Mouse (Mus musculus): ENCODE results near the gene Slc27a2. TPM values are rescaled to one million over a fixed set of nuclear protein-coding genes. Genes with fewer than 3 reads are reported as not detected.

The Slc27a2 gene
- polyA plus RNA-seq, 1 experiment from 2014 or later: 3.7 TPM

DNA sequence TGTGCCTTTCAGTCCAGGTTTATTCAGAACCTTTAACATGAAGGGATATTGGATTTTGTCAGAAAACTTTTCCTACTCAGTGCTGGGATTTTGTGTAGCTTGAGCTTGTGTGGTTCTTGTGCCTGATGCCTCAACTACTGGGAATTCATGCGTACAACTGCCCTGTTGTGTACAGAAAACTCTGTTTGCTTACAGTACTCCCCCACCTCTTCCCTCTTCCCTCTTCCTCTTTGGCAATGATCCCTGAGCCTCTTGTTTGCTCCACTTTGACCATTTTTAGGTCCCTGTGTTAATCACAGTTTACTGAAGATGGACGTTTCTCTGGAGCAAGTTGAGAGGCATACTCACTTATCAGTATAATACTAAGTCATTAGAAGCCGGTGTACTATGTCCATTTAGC is 5.8 kb upstream of the Slc27a2 start:
- Histone ChIP-seq H3K4me2 (ENCODE audit: low read length) (no peak overlapping the region), H3K4me3 (ENCODE audit: low read depth, low read length) (no peak overlapping the region), H3K9me3 (replicated peaks; ENCODE audit: control insufficient read depth, low read length) (no peaks in the 10 kb centered on the region), H3K4me1 (ENCODE audit: control insufficient read depth, insufficient read depth, low read length) (no peaks in the 10 kb centered on the region), H3K9ac (ENCODE audit: low read length) (no peak overlapping the region), H3K36me3 (ENCODE audit: control insufficient read depth, insufficient read depth, low read length) (no peaks in the 10 kb centered on the region), H3K27ac (ENCODE audit: low read depth, low read length) (no peak overlapping the region), H3K27me3 (replicated peaks; ENCODE audit: control insufficient read depth, insufficient read depth, low read length) (no peaks in the 10 kb centered on the region; the same call in 1 of the 2 replicates)
- WGBS: 91% methylated on average over 3 of the region's 3 CpGs
- DNase-seq (ENCODE audit: low spot score): no peak
- ATAC-seq: no peak

GRCm38 (mm10) chr2:126549681-126550080 is 2.5 kb upstream of the Slc27a2 start:
- DNase-seq (ENCODE audit: low spot score) (no peak), ATAC-seq (no peak)
- Histone ChIP-seq H3K4me3 (ENCODE audit: low read depth, low read length) (no peak overlapping the region), H3K9me3 (replicated peaks; ENCODE audit: control insufficient read depth, low read length) (no peaks in the 10 kb centered on the region), H3K4me1 (ENCODE audit: control insufficient read depth, insufficient read depth, low read length) (0 out of 2 replicates have a peak, but pooled peaks cover 2% of the 10 kb centered on the region), H3K4me2 (ENCODE audit: low read length) (no peak overlapping the region), H3K27me3 (replicated peaks; ENCODE audit: control insufficient read depth, insufficient read depth, low read length) (peaks cover 21% of the 10 kb centered on the region), H3K9ac (ENCODE audit: low read length) (no peak overlapping the region), H3K36me3 (ENCODE audit: control insufficient read depth, insufficient read depth, low read length) (no peaks in the 10 kb centered on the region), H3K27ac (ENCODE audit: low read depth, low read length) (no peak overlapping the region)
- WGBS: 92% methylated on average over 7 of the region's 7 CpGs

DNA sequence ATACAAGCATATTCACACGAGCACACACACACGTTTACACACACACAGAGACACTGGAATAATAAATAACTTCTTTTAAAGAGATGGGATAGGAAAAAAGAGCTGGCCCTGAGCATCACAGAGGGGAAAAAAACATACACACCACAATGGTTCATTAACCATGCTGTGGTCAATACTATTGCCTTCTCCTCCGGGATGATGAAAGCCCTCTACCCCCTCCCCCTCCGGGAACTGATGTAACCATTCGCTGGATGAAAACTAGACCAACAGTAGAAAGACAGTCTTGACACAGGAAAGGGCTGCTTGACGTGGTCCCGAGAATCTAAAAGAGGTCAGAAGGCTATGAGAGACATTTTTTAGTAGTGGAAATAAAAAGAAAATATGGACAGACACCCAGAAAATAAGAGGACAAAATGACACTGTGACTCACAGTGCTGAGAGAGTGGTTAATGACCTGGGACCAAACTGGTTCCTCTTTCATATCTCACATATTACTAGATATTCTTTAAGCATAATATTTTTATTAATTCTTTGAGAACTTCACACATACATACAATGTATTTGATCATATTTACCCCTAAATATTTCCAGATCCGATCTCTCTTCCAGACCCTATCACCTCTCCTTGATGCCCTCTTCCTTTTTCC is 840 bp upstream of the Slc27a2 start:
- Histone ChIP-seq H3K27ac (ENCODE audit: low read depth, low read length) (no peak overlapping the region), H3K9ac (ENCODE audit: low read length) (no peak overlapping the region), H3K27me3 (replicated peaks; ENCODE audit: control insufficient read depth, insufficient read depth, low read length) (peaks cover 21% of the 10 kb centered on the region), H3K4me1 (ENCODE audit: control insufficient read depth, insufficient read depth, low read length) (0 out of 2 replicates have a peak, but pooled peaks cover 2% of the 10 kb centered on the region), H3K36me3 (ENCODE audit: control insufficient read depth, insufficient read depth, low read length) (no peaks in the 10 kb centered on the region), H3K9me3 (replicated peaks; ENCODE audit: control insufficient read depth, low read length) (no peaks in the 10 kb centered on the region), H3K4me2 (ENCODE audit: low read length) (no peak overlapping the region), H3K4me3 (ENCODE audit: low read depth, low read length) (no peak overlapping the region)
- 63% methylated on average over 8 of the region's 8 CpGs for WGBS
- DNase-seq (ENCODE audit: low spot score) (no peak), ATAC-seq (no peak)

GRCm38 (mm10) chr2:126551896-126552295 is 311 bp upstream of the Slc27a2 start:
- ATAC-seq (no peak), DNase-seq (ENCODE audit: low spot score) (no peak)
- no peaks in the 10 kb centered on the region for H3K36me3 ChIP-seq (ENCODE audit: control insufficient read depth, insufficient read depth, low read length)
- no peak overlapping the region for H3K9ac ChIP-seq (ENCODE audit: low read length)
- H3K27me3 ChIP-seq (replicated peaks; ENCODE audit: control insufficient read depth, insufficient read depth, low read length): peaks cover 21% of the 10 kb centered on the region
- H3K9me3 ChIP-seq (replicated peaks; ENCODE audit: control insufficient read depth, low read length): no peaks in the 10 kb centered on the region
- H3K27ac ChIP-seq (ENCODE audit: low read depth, low read length): no peak overlapping the region
- 0 out of 2 replicates have a peak, but pooled peaks cover 2% of the 10 kb centered on the region for H3K4me1 ChIP-seq (ENCODE audit: control insufficient read depth, insufficient read depth, low read length)
- H3K4me3 ChIP-seq (ENCODE audit: low read depth, low read length): no peak overlapping the region
- 10% methylated on average over 5 of the region's 5 CpGs for WGBS
- H3K4me2 ChIP-seq (ENCODE audit: low read length): peak overlapping the region; percentile 98

GRCm38 (mm10) chr2:126553291-126553639 is 1.1 kb downstream of the Slc27a2 start:
- H3K36me3 ChIP-seq (ENCODE audit: control insufficient read depth, insufficient read depth, low read length): no peaks in the 10 kb centered on the region
- DNase-seq (ENCODE audit: low spot score): peak; percentile 27
- H3K27me3 ChIP-seq (replicated peaks; ENCODE audit: control insufficient read depth, insufficient read depth, low read length): peaks cover 21% of the 10 kb centered on the region
- WGBS: under 1% methylated on average over 26 of the region's 26 CpGs
- ATAC-seq: peak; percentile 60
- peak overlapping the region; percentile 59 for H3K4me3 ChIP-seq (ENCODE audit: low read depth, low read length)
- H3K4me2 ChIP-seq (ENCODE audit: low read length): peak overlapping the region; percentile 98
- 0 out of 2 replicates have a peak, but pooled peaks cover 2% of the 10 kb centered on the region for H3K4me1 ChIP-seq (ENCODE audit: control insufficient read depth, insufficient read depth, low read length)
- peak overlapping the region; percentile 14; the same call in 1 of the 2 replicates for H3K27ac ChIP-seq (ENCODE audit: low read depth, low read length)
- peak overlapping the region; percentile 68 for H3K9ac ChIP-seq (ENCODE audit: low read length)
- H3K9me3 ChIP-seq (replicated peaks; ENCODE audit: control insufficient read depth, low read length): no peaks in the 10 kb centered on the region

DNA sequence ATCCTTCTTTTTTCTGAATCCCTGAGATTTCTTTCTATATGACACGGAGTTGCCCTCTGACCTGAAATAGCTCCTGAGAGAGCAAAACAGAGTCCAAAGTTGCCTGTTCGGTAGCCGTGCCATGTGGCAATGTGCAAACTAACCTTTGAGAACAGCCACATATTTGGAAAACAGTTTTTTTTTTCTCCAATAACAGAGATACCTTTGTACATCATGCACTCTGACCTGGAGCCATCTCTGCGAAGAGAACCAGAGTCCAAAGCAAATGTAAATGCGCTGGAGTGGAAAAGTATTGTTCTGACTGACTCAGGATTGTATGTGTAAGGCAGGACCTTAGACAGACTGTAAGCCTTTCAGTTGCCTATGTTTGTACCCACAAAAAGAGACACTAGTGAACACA is 3.3 kb downstream of the Slc27a2 start:
- DNase-seq (ENCODE audit: low spot score) (no peak), ATAC-seq (no peak)
- WGBS: 78% methylated on average over 5 of the region's 5 CpGs

GRCm38 (mm10) chr2:126560094-126560493 is 7.9 kb downstream of the Slc27a2 start:
- no peak overlapping the region for H3K27ac ChIP-seq (ENCODE audit: low read depth, low read length)
- DNase-seq (ENCODE audit: low spot score): no peak
- H3K4me2 ChIP-seq (ENCODE audit: low read length): no peak overlapping the region
- WGBS: 90% methylated on average over 1 of the region's 1 CpGs
- H3K9ac ChIP-seq (ENCODE audit: low read length): no peak overlapping the region
- no peak for ATAC-seq
- no peaks in the 10 kb centered on the region for H3K27me3 ChIP-seq (replicated peaks; ENCODE audit: control insufficient read depth, insufficient read depth, low read length)
- H3K4me1 ChIP-seq (ENCODE audit: control insufficient read depth, insufficient read depth, low read length): peaks cover 7% of the 10 kb centered on the region; the same call in 1 of the 2 replicates
- H3K36me3 ChIP-seq (ENCODE audit: control insufficient read depth, insufficient read depth, low read length): no peaks in the 10 kb centered on the region
- no peaks in the 10 kb centered on the region for H3K9me3 ChIP-seq (replicated peaks; ENCODE audit: control insufficient read depth, low read length)
- H3K4me3 ChIP-seq (ENCODE audit: low read depth, low read length): no peak overlapping the region

More for the DNA sequence above, 3.3 kb downstream of the Slc27a2 start:
- Histone ChIP-seq H3K4me3 (ENCODE audit: low read depth, low read length) (no peak overlapping the region), H3K9ac (ENCODE audit: low read length) (no peak overlapping the region), H3K4me1 (ENCODE audit: control insufficient read depth, insufficient read depth, low read length) (0 out of 2 replicates have a peak, but pooled peaks cover 2% of the 10 kb centered on the region), H3K36me3 (ENCODE audit: control insufficient read depth, insufficient read depth, low read length) (no peaks in the 10 kb centered on the region), H3K27me3 (replicated peaks; ENCODE audit: control insufficient read depth, insufficient read depth, low read length) (peaks cover 21% of the 10 kb centered on the region), H3K4me2 (ENCODE audit: low read length) (no peak overlapping the region), H3K9me3 (replicated peaks; ENCODE audit: control insufficient read depth, low read length) (no peaks in the 10 kb centered on the region), H3K27ac (ENCODE audit: low read depth, low read length) (no peak overlapping the region)

- Histone ChIP-seq H3K36me3 (ENCODE audit: control insufficient read depth, insufficient read depth, low read length) (no peaks in the 10 kb centered on the region), H3K4me3 (ENCODE audit: low read depth, low read length) (no peak overlapping the region), H3K4me1 (ENCODE audit: control insufficient read depth, insufficient read depth, low read length) (peaks cover 7% of the 10 kb centered on the region; the same call in 1 of the 2 replicates), H3K9ac (ENCODE audit: low read length) (no peak overlapping the region), H3K9me3 (replicated peaks; ENCODE audit: control insufficient read depth, low read length) (no peaks in the 10 kb centered on the region), H3K27ac (ENCODE audit: low read depth, low read length) (no peak overlapping the region), H3K27me3 (replicated peaks; ENCODE audit: control insufficient read depth, insufficient read depth, low read length) (no peaks in the 10 kb centered on the region), H3K4me2 (ENCODE audit: low read length) (no peak overlapping the region)
- WGBS: 56% methylated on average over 17 of the region's 17 CpGs
- ATAC-seq: peak; percentile 79; the same call in 1 of the 2 replicates
- DNase-seq (ENCODE audit: low spot score): peak; percentile 85
These were observed 11.4 kb downstream of the Slc27a2 start for GRCm38 (mm10) chr2:126563411-126564105.

DNA sequence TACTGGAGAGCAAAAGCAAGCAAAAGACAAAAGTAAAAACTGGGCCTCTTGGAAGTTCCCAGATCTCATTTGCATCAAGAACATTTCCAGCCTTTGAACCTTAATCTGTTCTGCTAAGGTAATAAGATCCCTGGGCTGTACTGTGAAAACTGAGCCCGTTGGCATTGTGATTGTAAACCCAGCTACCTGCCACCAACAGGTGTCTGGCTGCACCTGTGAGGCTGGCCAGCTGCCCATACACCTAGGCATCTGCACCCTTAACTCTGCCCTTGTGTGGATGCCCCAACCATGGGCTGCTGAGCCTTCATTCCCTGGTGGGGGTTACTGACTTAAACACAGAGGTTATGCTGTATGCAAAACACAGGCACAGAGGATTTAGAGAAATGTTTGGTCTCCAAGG is 20.0 kb downstream of the Slc27a2 start:
- H3K9me3 ChIP-seq (replicated peaks; ENCODE audit: control insufficient read depth, low read length): no peaks in the 10 kb centered on the region
- H3K4me1 ChIP-seq (ENCODE audit: control insufficient read depth, insufficient read depth, low read length): no peaks in the 10 kb centered on the region
- no peak overlapping the region for H3K4me3 ChIP-seq (ENCODE audit: low read depth, low read length)
- no peak for ATAC-seq
- no peaks in the 10 kb centered on the region for H3K36me3 ChIP-seq (ENCODE audit: control insufficient read depth, insufficient read depth, low read length)
- no peak overlapping the region for H3K4me2 ChIP-seq (ENCODE audit: low read length)
- H3K27me3 ChIP-seq (replicated peaks; ENCODE audit: control insufficient read depth, insufficient read depth, low read length): no peaks in the 10 kb centered on the region
- 65% methylated on average over 1 of the region's 1 CpGs for WGBS
- no peak for DNase-seq (ENCODE audit: low spot score)
- H3K27ac ChIP-seq (ENCODE audit: low read depth, low read length): no peak overlapping the region
- no peak overlapping the region for H3K9ac ChIP-seq (ENCODE audit: low read length)

Measured in forebrain, embryonic 14.5 days (tissue).